Mouse (Mus musculus): ENCODE data around the gene Bap1. TPM values are rescaled to one million over a fixed set of nuclear protein-coding genes. Genes with fewer than 3 reads are reported as not detected.
A peak's percentile ranks its signal among the peaks of the same experiment; 100 is the strongest.

Bap1 gene
- 10 to 100 TPM; 82.9 to 83.7 TPM for total RNA-seq (2021)
- long read RNA-seq, experiment 1, transcript Bap1-201 (17 exons, 3,460 nt): major isoform, 68 of 104 reads
- long read RNA-seq, experiment 1, partial matches to known transcripts: 15 of 104 reads
- long read RNA-seq, experiment 1, other reads (novel, unspliced or antisense): 21 of 104 reads
- long read RNA-seq, experiment 2, transcript Bap1-201 (17 exons, 3,460 nt): major isoform, 99 of 184 reads
- long read RNA-seq, experiment 2, partial matches to known transcripts: 50 of 184 reads
- long read RNA-seq, experiment 2, other reads (novel, unspliced or antisense): 34 of 184 reads

DNA sequence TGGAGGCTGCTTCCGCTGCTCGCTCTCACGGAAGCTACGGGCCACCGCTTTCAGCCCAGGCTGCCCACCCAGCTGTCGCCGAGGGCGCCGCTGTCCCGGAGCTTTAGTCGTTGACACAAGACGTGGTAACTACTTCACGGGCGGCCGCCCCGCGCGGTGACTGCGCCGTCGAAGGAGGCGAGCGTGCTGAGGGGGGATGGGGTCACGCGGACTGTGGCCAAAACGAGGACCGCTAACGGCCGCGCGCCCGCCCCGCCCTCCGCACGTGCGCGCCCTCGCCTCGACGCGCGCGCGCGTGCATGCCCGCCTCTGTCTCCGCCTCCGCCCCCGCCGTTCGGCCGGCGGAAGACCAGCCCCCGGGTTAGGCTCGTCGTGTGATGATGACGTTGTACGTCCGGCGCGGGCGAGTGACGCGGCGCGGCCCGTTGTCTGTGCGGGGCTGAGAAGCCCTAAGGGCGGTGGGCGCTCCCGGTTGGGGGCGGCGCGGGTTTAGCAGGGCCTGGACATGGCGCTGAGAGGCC is at the start of gene Bap1, which contains the start of gene Phf7:
TSS of gene Bap1 (plus strand) at position 367 of the 521 bp plus-strand sequence.
TSS of gene Phf7 (minus strand) at position 234 of the 521 bp plus-strand sequence.
- DNase-seq (ENCODE audit: low spot score in 2 of 2): peak; percentile 93

DNA sequence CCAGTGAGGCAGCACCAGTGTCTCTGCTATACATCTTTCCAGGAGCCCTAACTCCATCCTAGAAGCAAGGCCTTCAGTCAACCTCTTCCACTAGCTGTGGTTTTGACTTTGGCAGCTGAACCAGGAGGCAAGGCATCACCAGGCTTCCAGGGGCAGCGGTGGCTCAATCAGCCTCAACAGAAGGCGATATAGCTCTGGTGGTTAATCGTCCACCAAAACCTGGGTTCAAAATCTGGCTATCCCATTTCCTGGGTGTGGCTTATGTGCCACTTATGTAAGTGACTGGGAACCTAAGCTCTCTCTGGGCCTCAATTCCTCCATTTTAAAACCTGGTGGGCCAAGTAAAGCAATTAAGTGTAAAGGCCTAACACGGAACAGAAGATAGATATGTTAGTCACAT is 46.4 kb upstream of the Bap1 start:
- no peak for DNase-seq (ENCODE audit: low spot score in 2 of 2)

DNA sequence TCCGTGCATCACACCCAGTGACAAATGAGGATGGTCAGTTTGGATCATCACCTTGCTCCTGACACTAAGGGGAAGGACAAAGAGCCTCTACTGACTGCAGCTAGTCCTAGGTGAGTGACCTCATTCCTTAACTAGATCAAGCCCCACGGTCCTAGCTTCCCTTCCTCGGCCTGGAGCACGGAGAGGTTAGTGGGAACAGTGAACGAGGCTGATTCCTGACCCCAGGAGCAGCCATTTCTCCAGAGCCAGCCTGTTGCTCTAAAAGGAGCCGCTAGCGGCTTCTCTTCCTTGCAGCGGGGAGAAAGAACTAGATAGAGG is 46.0 kb upstream of the Bap1 start:
- DNase-seq (ENCODE audit: low spot score in 2 of 2): no peak

DNA sequence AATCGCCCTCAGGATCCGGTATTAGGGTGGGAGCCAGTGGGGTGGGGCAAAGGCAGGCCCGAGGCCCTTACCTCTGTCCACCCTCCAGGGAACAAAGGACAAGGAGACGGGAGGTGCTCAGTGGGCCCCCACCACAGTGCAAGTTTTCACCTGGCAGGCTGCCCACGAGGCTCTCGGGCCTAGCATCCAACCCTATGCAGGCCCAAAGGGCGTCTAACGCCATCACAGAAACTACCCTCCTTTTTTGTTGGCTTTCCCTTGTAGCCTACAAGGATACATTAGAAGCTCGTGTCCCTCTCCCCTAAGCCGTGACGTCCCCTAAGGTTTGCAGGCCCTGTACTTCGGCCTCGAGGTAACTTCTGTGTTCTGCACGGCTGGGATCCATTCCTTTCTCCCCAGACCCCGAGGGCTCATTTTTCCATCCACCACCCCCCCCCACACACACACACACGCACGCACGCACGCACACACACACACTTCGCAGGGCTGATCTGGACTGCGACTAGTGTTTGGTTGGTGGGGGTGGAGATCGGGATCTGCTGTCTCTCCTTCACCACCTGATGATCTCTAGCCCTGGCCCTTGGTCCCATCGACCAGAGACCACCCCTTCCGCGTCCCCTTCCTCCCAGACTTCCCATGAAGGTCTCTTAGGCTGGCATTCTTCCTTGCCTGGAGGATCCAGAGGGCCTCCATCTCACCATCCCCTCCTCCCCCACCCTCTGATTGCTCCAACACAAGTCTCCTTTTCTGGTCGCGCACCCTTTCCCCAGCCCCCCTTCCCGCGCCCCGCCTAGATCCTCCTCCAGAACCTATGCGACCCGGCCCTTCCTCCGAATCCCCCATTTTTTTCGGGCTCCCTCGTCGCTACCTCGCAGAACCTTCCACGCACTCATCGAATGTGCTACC is 45.4 kb upstream of the Bap1 start:
- peak; percentile 40 to 44 for DNase-seq (ENCODE audit: low spot score in 2 of 2)

DNA sequence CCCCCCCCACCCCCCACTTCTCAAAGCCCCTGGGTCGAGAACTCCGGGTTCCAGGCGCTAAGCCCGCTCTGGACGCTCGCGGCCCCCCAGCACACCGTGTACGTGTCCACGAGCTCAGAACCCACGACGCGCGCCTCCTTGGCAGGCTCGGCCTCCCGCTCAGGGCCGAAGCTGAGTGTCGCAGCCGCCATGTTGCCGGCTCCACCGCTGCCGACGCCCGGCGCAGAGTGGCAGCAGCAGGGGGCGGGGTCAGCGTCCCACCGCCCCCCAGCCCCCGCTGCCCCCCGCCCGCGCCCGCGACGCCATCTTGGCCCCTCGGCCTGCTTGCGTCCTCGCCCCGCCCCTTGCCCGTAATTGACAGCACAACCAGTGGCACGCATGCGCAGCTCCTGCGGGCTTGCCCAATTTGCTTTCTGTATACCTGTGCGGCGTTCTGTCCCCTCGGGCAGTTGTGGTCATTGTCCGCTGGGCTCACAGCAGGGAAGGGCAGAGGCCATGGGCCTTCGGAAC is 44.7 kb upstream of the Bap1 start:
- DNase-seq (ENCODE audit: low spot score in 2 of 2): peak; percentile 86 to 96

DNA sequence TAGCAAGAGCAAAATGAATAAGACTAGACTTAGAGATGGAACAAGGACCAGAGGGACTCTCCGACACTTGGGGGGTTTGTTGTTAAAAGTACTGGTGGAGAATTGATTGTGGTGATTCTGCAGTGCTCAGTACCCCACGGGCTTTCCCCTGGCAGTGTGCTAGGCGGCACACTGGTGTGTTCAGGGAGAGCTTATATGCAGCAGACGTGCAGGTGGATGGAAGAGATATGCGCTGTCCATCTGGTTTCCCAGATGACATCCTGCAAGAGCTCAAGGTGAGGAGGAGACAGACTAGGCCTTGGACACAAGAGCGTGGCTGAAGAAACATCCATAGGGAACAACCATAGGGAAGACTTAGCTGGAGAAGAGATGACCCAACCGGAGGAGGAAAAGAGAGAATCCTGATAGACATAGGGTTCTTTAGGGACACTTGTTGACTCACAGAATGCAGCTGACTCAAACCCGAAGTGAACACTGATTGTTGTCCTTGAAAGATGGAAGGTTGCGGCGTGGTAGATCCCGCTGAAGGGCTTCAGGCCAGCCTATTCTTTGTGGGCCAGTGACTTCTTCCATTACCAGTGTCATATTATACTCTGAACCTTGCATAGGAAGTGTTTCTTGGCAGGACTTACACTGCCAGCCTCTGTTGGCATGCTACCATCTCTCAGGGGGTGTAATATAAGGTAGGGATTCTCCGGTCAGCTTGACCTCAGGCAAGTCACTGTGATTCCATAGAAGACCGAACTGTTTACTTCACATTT is 44.0 kb upstream of the Bap1 start:
- no peak for DNase-seq (ENCODE audit: low spot score in 2 of 2)

DNA sequence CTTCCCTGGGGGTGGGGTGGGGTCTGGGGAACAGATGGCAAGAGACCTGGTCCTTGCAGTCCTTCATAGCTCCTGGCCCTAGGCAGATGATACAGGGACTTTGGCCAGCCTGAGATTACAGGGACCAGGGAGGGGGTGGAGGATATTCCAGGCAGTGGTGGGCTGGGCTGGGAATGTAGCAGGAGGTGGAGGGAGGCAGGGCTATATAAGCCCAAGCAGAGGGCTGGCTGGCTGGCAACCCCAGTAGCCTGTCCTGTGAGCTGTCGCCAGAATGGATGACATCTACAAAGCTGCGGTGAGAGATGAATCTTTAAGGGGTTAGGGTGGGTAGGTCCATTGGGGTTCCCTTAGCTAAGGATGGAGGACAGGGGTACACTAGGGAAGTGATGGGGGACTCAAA is 43.2 kb upstream of the Bap1 start, which contains the start of gene Tnnc1:
TSS of gene Tnnc1 (plus strand) at position 229 of the 400 bp plus-strand sequence.
- no peak for DNase-seq (ENCODE audit: low spot score in 2 of 2)

DNA sequence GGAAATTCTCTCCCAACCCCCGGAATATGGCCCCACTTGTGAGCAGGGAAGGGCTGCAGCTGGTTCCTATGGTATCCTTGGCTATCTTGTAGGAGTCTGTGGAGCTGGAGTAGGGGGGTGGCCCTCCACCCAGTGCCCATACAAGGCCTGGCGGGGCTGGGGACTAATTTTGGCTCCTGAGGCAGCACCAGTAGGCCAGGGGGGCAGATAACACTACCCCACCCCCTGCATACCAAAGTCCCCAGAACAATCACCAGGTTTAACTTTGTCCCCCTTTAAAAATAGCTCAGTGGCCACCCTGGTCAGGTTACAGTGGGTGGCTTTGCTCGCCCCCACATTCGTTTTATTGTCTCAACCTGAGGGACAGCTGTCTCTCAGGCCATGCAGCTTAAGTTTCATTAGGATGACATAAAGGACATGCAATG is 42.1 kb upstream of the Bap1 start:
- no peak for DNase-seq (ENCODE audit: low spot score in 2 of 2)

DNA sequence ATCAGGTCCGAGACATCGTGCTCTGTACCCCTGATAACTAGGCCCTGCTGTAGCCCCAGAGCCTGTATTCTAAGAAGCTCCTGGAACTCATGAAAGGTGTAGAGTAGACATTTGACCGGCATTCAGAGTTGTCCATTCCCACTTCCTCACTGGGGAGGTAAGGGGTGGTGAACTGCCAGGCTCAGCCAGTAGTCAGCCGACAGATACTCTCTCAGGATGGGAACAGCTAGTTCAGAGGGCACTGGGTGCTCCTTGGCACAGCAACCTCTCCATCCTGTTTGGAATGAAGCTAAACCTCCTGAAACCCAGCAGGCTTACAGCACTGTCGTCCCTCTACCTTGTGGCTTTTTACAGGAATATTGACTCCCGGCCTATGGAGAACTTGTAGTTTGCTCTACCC is 39.4 kb upstream of the Bap1 start:
- DNase-seq (ENCODE audit: low spot score in 2 of 2): no peak

DNA sequence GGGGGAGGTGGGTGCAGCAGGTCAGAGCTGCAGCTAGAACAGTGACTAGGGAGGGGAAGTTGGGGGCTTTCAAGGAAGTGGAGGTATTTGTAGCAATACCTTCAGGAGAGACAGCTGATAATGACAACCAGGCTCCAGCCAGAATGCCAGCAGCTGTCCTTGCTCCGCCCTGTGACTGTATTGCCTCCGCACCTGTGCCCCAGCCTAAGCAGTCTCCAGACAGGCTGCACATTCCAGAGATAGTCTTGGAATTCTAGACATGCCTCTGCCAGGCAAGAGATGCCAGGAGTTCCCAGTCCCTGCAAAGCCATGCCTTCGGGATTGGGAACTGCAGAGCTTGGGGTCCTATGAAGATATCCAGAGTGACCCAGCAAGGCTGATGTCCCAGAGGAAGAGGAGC is 38.8 kb upstream of the Bap1 start:
- DNase-seq (ENCODE audit: low spot score in 2 of 2): no peak

DNA sequence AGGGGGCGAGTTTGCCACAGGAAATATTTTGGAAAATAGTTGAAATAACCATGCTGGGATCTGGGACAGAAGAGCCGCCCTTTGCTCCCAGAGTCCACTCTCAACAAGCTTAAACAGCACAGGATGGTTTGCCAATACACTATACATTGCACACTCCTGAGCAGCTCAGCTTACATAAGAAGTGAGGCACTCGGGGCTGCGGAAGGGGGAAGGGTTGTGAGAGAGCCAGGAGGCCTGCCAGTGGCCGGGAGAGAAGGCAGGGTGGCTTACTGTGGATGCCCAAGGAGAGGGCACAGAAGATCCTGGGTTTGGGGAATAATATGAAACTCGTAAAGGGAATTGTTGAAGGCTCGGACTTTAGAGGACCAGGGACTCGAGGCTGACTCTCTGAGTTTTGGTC is 37.4 kb upstream of the Bap1 start:
- no peak for DNase-seq (ENCODE audit: low spot score in 2 of 2)

DNA sequence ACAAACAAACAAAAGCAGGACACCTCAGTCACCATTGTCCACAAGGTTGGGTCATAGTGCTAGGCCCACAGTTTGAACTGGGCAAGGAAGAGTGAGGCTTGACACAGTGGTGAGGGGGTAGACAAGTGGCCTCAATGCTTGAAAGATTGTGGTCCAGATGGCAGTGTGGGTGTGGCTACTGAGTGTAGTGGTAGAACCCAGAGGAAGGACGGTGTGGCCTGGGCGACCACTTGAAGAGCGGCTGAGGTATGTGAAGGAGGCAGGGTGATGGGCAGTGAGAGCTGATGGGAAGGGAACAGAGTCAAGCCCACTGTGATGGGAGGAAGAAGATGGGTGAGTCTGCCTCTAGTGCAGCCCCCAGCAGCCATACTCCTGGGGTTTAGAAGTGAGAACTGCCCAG is 36.6 kb upstream of the Bap1 start:
- DNase-seq (ENCODE audit: low spot score in 2 of 2): no peak

DNA sequence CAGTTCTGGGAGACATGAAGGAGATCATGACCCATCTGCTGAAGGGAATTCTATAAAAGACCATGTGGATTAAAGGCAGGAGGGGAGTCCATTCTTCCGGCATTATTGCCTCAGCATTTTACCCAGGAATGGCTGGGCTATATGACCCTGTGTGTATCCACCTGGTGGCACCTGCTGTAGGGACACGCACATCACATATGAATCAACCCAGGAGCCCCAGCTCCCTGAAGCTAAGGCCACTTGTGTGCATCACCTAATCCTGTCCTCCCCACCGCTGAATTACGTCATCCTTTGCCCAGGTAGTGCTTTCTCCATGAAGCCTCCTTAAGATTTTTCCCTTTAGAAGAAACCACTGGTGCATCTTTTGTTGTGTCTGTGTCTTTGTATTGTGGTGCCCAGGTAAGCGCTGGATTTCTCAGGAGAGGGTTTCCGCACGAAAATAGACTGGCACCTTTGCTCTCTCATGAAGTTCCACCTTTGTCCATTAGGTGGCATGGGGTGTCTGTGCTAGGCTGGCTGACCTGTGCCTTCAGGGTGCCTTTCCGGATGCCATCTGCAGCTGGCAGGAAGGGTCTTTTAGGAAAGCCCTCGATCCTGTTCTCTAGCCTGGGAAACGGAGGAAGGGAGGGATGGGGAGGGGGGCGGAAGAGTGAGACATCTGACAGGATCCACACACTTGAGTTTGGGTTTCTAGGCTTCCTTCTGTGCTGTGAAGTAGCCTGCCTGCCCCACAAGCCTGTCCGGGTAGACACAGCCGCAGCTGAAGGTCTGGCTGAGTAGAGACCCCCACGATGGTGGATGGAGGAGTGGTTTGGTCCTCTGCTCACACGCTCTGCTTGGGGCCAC is 35.9 kb upstream of the Bap1 start:
- no peak for DNase-seq (ENCODE audit: low spot score in 2 of 2)

DNA sequence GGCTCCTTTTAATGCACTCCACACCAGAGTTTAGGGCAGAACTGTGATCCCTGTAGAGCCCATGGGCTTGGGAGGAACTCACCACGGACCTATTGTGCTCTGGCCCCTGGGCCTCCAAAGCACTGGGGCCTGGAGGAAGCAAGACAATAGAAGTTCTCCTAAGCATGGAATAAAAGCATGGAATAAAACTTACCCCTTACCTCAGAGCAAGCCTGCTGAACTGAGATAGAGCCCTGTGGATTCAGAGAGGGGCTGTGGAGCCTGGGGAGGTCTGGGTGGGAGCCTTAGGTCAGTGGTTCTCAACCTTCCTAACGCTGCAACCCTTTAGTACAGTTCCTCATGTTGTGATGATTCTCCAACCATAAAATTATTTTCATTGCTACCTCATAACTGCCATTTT is 34.4 kb upstream of the Bap1 start, which contains the start of gene Nisch:
TSS of gene Nisch (minus strand) at position 101 of the 400 bp plus-strand sequence.
- no peak for DNase-seq (ENCODE audit: low spot score in 2 of 2)

DNA sequence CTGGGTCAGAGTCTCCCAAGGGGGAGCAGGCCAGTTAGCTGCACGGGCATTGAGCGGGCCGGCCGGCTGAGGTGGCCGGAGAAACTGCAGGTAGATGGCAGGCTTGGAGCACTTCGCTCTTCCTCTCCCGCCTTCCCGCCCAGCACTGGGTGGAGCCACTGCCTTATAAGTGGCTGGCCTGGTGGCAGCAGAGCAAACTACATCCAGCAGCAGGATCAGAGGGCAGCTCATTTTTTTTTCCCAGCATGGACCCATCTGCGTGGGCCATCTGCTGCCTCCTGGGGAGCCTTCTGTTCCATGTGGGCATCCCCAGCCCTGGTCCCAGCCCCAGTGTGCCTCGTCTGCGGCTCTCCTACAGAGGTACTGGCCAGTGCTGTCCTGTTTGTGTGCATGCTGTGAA is 33.6 kb upstream of the Bap1 start, which contains the start of gene Sema3g:
TSS of gene Sema3g (plus strand) at position 195 of the 400 bp plus-strand sequence.
- no peak for DNase-seq (ENCODE audit: low spot score in 2 of 2)

DNA sequence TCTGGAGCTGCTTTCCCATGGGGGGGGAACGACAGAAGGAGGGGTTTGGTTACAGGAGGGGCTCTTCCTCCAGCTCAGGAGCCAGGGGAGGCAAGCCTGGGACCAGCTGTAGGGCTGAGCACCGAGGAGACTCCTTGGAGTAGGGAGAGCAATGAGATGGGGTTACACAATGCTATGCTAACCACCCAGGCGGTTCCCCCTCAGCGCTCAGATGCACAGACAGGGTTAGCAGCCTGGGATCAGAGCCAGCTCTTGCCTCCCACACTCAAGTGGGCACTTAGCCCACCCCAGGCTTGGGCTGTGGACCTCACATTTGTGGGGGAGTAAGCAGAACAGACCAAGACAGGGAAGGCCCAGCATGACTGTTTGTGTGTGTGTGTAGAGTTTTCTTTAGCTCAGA is 24.3 kb upstream of the Bap1 start:
- DNase-seq (ENCODE audit: low spot score in 2 of 2): no peak

DNA sequence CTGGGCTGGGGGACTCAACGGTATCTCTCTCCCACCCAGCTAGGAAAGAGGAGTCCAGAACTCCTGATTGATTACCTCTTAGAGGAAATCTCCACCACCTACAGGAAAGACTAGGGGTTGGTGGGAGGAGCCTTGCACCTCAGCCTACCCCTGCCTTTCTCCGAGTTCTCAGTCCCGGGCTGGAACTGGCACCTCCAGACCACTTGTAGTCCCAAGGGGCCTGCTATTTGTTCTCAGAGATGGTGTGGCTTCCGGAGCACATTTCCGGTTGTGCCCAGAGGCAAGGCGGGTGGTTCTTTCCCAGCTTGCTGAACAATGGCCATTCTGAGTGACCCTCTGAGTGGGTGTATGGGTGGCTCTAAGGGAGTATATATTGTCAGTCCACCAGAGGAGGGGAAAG is 23.0 kb upstream of the Bap1 start:
- DNase-seq (ENCODE audit: low spot score in 2 of 2): no peak

DNA sequence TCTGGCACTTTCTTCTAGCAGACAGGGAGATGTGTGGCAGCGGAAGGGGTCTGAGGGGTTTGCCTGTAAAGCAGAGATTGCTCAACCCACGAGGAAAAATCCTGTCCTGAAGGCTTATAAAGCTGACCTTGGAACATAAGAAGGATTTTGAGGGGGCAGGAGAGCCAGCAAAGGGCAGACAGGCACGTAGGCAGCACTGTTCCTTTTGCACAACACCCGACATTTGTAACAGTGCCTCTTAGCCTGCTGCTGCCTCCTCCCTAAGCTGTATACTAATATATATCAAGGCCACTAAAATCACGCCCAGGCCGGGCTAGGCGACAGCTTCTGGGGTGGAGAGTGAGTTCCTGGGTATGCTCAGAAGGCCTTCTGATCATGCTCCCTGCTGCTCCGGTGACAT is 20.8 kb upstream of the Bap1 start:
- no peak for DNase-seq (ENCODE audit: low spot score in 2 of 2)

DNA sequence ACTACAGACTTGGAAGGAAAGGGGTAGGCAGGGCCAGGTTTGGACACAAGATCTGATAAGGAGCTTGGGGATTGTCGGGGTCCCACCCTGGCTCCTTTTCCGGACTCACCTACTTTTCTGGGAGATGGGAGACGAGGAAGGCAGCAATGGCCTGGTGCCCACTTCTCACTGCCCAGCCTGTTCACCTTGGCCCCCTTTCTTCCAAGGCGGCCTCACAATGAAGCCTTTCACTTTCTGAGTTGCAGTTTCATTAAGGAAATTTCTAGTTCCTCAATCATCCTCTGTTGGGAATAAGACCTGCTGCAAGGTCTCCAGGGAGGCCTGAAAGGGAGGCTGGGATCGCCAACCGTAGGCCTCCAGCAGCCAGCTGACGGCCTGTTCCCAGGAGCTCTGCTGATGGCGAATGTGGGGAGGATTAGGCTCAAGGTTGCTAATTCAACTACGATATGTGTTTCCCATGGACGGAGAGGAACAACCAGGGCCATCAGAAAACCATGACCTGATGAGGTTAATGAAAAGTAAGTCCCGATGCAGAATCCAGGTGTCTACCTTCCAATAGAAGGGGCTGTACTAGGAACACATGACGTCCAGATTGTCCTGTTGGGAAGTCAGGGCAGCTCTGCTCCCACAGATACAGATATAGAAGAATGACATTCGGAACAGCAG is 18.7 kb upstream of the Bap1 start:
- no peak for DNase-seq (ENCODE audit: low spot score in 2 of 2)

Measured in adrenal gland, postnatal 4 days (tissue).